9 mouse cellular contexts compared by ENCODE assay signal in the genomic region with DNA sequence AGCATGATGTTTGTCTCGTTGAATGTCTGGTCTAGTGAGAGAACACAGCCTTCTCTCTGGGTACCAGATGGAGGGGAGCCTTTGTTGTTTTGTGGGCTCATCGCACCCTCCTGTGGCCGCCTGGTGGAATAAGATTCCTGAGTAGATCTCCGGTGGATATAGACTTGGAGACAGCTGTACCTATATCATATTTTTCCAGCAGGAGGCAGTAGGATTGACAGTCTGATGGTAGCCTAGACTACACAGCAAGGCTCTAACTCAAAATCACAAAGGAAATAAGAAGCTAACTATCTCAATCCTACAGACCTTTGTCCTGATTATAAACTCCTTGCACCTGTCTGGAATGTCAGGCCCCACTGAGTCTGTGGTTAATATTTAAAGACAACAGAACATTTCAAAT. TPM values are rescaled to one million over a fixed set of nuclear protein-coding genes. Genes with fewer than 3 reads are reported as not detected.
DNase-seq lines count a peak whose midpoint lies in the region; ATAC-seq and TF ChIP-seq lines count a peak whose summit lies in the region.
"Had no signal": no experiment of that assay in that cellular context is flagged by ENCODE, and none has a peak within 500 bp of the region (broad histone marks: within the 10 kb centered on the region; RNA-seq: fewer than 3 reads in every experiment).

No protein-coding gene starts in this region.

- H3K9me3 ChIP-seq in forebrain, postnatal 0 days (ENCODE audit: low read length), result no peaks in the 10 kb centered on the region
- H3K9me3 ChIP-seq in kidney, postnatal 0 days (replicated peaks; ENCODE audit: low read length), result no peaks in the 10 kb centered on the region
- no peaks in the 10 kb centered on the region for H3K9me3 ChIP-seq in limb, embryonic 14.5 days (ENCODE audit: control insufficient read depth, low read length)

- no peak overlapping the region for H3K9ac ChIP-seq in forebrain, postnatal 0 days
- H3K9ac ChIP-seq in kidney, postnatal 0 days (ENCODE audit: low read depth, low read length), result no peak overlapping the region
- H3K9ac ChIP-seq in limb, embryonic 14.5 days (ENCODE audit: low read depth, low read length, severe bottlenecking), result no peak overlapping the region
- H3K9ac ChIP-seq: heart, embryonic 13.5 days had no signal

- ATAC-seq in forebrain, postnatal 0 days, result peak; percentile 93
- ATAC-seq in kidney, postnatal 0 days (replicated peaks; ENCODE audit: low FRiP score, low read depth), result peak; percentile 74
- peak; percentile 55; the same call in 1 of the 2 replicates for ATAC-seq in limb, embryonic 14.5 days (ENCODE audit: low FRiP score, low read depth)
- ATAC-seq in inflammation-experienced regulatory T-cells, adult 6 months, result no peak

- no peak for TF ChIP-seq POLR2A in limb, embryonic 14.5 days (IDR thresholded peaks at IDR 0.05; ENCODE audit: borderline replicate concordance, extremely low read depth, insufficient read depth, insufficient read length)

- peak; percentile 7 for DNase-seq in urinary bladder, postnatal 25 days (ENCODE audit: low spot score)
- DNase-seq in urinary bladder, adult 2 months (ENCODE audit: low spot score), result no peak
- DNase-seq in cerebellum, adult 11-12 months, result peak; percentile 5
- peak; percentile 80 for DNase-seq in forebrain, postnatal 0 days
- peak; percentile 93 for DNase-seq in kidney, postnatal 0 days (ENCODE audit: low spot score)
- peak; percentile 45 for DNase-seq in limb, embryonic 14.5 days (ENCODE audit: low spot score)
- peak; percentile 67 for DNase-seq in right cerebral cortex, adult 18-20 months

- peak; percentile 83 for TF ChIP-seq CTCF in forebrain, postnatal 0 days (IDR thresholded peaks at IDR 0.05; ENCODE audit: low read depth)
- TF ChIP-seq CTCF in kidney, postnatal 0 days (IDR thresholded peaks at IDR 0.05; ENCODE audit: low read depth), result peak; percentile 95

- 13% methylated on average over 4 of the region's 4 CpGs for WGBS in forebrain, postnatal 0 days
- 10% methylated on average over 4 of the region's 4 CpGs for WGBS in kidney, postnatal 0 days
- WGBS in limb, embryonic 14.5 days, result 19% methylated on average over 4 of the region's 4 CpGs

- H3K36me3 ChIP-seq in forebrain, postnatal 0 days (ENCODE audit: insufficient read depth), result no peaks in the 10 kb centered on the region
- no peaks in the 10 kb centered on the region for H3K36me3 ChIP-seq in kidney, postnatal 0 days (ENCODE audit: insufficient read depth, low read length)
- no peaks in the 10 kb centered on the region for H3K36me3 ChIP-seq in limb, embryonic 14.5 days (ENCODE audit: control insufficient read depth, insufficient read depth, low read length)
- H3K36me3 ChIP-seq: heart, embryonic 13.5 days had no signal

- H3K4me3 ChIP-seq in forebrain, postnatal 0 days (ENCODE audit: low read depth, low read length), result no peak overlapping the region
- H3K4me3 ChIP-seq in kidney, postnatal 0 days (replicated peaks; ENCODE audit: low read depth, low read length), result no peak overlapping the region
- H3K4me3 ChIP-seq in limb, embryonic 14.5 days (replicated peaks; ENCODE audit: low read length), result no peak overlapping the region
- H3K4me3 ChIP-seq: heart, embryonic 13.5 days had no signal

- H3K27ac ChIP-seq in forebrain, postnatal 0 days (ENCODE audit: low read depth, low read length), result no peak overlapping the region
- H3K27ac ChIP-seq in kidney, postnatal 0 days, result no peak overlapping the region; the same call in 1 of the 2 replicates
- H3K27ac ChIP-seq in limb, embryonic 14.5 days (replicated peaks; ENCODE audit: low read depth, low read length), result no peak overlapping the region
- H3K27ac ChIP-seq: heart, embryonic 13.5 days had no signal

- no peaks in the 10 kb centered on the region for H3K4me1 ChIP-seq in forebrain, postnatal 0 days (ENCODE audit: insufficient read depth)
- 0 out of 2 replicates have a peak, but pooled peaks cover 6% of the 10 kb centered on the region for H3K4me1 ChIP-seq in kidney, postnatal 0 days (replicated peaks; ENCODE audit: insufficient read depth, low read length)
- H3K4me1 ChIP-seq in limb, embryonic 14.5 days (ENCODE audit: control insufficient read depth, insufficient read depth, low read length), result no peaks in the 10 kb centered on the region

- no peaks in the 10 kb centered on the region for H3K27me3 ChIP-seq in forebrain, postnatal 0 days (ENCODE audit: insufficient read depth, low read length)
- H3K27me3 ChIP-seq in kidney, postnatal 0 days (ENCODE audit: insufficient read depth, low read length), result no peaks in the 10 kb centered on the region
- no peaks in the 10 kb centered on the region for H3K27me3 ChIP-seq in limb, embryonic 14.5 days (ENCODE audit: control insufficient read depth, insufficient read depth, low read length)
- H3K27me3 ChIP-seq: heart, embryonic 13.5 days had no signal

- H3K4me2 ChIP-seq in forebrain, postnatal 0 days (ENCODE audit: low read depth), result no peak overlapping the region
- H3K4me2 ChIP-seq in kidney, postnatal 0 days (ENCODE audit: low read length), result no peak overlapping the region
- no peak overlapping the region for H3K4me2 ChIP-seq in limb, embryonic 14.5 days (replicated peaks; ENCODE audit: low read depth, low read length, severe bottlenecking)
- H3K4me2 ChIP-seq: heart, embryonic 13.5 days had no signal

RNA-seq across cellular contexts. Expression of a gene that starts 4.8 kb away (rescaled TPM):
- polyA plus RNA-seq in urinary bladder, adult 2 months (2012; rRNA removed), result not detected in 2 replicates
- total RNA-seq in forebrain, postnatal 0 days (2014; rRNA removed), result not detected in 2 replicates
- not detected in 2 replicates for polyA plus RNA-seq in forebrain, postnatal 0 days (2015; fragmentation: Nextera tagmentation; extraction: Ambion mirVana)
- 48.4 and 64.8 TPM in 2 replicates for polyA plus RNA-seq in kidney, postnatal 0 days (2015; fragmentation: Nextera tagmentation; extraction: Ambion mirVana)
- polyA plus RNA-seq in limb, embryonic 14.5 days (2012; rRNA removed), result not detected in 2 replicates
- polyA plus RNA-seq in limb, embryonic 14.5 days (2014; fragmentation: Nextera tagmentation; extraction: Ambion mirVana), result not detected in 2 replicates
- polyA plus RNA-seq in inflammation-experienced regulatory T-cells, adult 6 months (2017; shearing (Covaris generic)), result not detected
- polyA plus RNA-seq: heart, embryonic 13.5 days had no signal

RNA-seq across cellular contexts. Expression of a gene that starts 24.4 kb away (rescaled TPM):
- polyA plus RNA-seq in urinary bladder, adult 2 months (2012; rRNA removed), result not detected in 2 replicates
- not detected in 2 replicates for total RNA-seq in forebrain, postnatal 0 days (2014; rRNA removed)
- polyA plus RNA-seq in forebrain, postnatal 0 days (2015; fragmentation: Nextera tagmentation; extraction: Ambion mirVana), result not detected in 2 replicates
- polyA plus RNA-seq in kidney, postnatal 0 days (2015; fragmentation: Nextera tagmentation; extraction: Ambion mirVana), result 4.4 and 6.1 TPM in 2 replicates
- not detected in 2 replicates for polyA plus RNA-seq in limb, embryonic 14.5 days (2012; rRNA removed)
- not detected in 2 replicates for polyA plus RNA-seq in limb, embryonic 14.5 days (2014; fragmentation: Nextera tagmentation; extraction: Ambion mirVana)
- not detected for polyA plus RNA-seq in inflammation-experienced regulatory T-cells, adult 6 months (2017; shearing (Covaris generic))
- polyA plus RNA-seq: heart, embryonic 13.5 days had no signal

RNA-seq across cellular contexts. Expression of a gene that starts 26.6 kb away (rescaled TPM):
- polyA plus RNA-seq in urinary bladder, adult 2 months (2012; rRNA removed), result not detected in 2 replicates
- not detected in 2 replicates for total RNA-seq in forebrain, postnatal 0 days (2014; rRNA removed)
- not detected in 2 replicates for polyA plus RNA-seq in forebrain, postnatal 0 days (2015; fragmentation: Nextera tagmentation; extraction: Ambion mirVana)
- 1.1 and 1.8 TPM in 2 replicates for polyA plus RNA-seq in kidney, postnatal 0 days (2015; fragmentation: Nextera tagmentation; extraction: Ambion mirVana)
- polyA plus RNA-seq in limb, embryonic 14.5 days (2012; rRNA removed), result 0.61 TPM in 1 of 2 replicates, not detected in the other
- polyA plus RNA-seq in limb, embryonic 14.5 days (2014; fragmentation: Nextera tagmentation; extraction: Ambion mirVana), result not detected in 2 replicates
- polyA plus RNA-seq in inflammation-experienced regulatory T-cells, adult 6 months (2017; shearing (Covaris generic)), result not detected
- polyA plus RNA-seq: heart, embryonic 13.5 days had no signal

RNA-seq across cellular contexts. Expression of a gene that starts 27.9 kb away (rescaled TPM):
- not detected in 2 replicates for polyA plus RNA-seq in urinary bladder, adult 2 months (2012; rRNA removed)
- total RNA-seq in forebrain, postnatal 0 days (2014; rRNA removed), result not detected in 2 replicates
- polyA plus RNA-seq in forebrain, postnatal 0 days (2015; fragmentation: Nextera tagmentation; extraction: Ambion mirVana), result not detected in 2 replicates
- not detected in 2 replicates for polyA plus RNA-seq in kidney, postnatal 0 days (2015; fragmentation: Nextera tagmentation; extraction: Ambion mirVana)
- polyA plus RNA-seq in limb, embryonic 14.5 days (2012; rRNA removed), result not detected in 2 replicates
- polyA plus RNA-seq in limb, embryonic 14.5 days (2014; fragmentation: Nextera tagmentation; extraction: Ambion mirVana), result not detected in 2 replicates
- not detected for polyA plus RNA-seq in inflammation-experienced regulatory T-cells, adult 6 months (2017; shearing (Covaris generic))
- polyA plus RNA-seq: heart, embryonic 13.5 days had no signal

RNA-seq across cellular contexts. Expression of a gene that starts 33.2 kb away (rescaled TPM):
- polyA plus RNA-seq in urinary bladder, adult 2 months (2012; rRNA removed), result not detected in 2 replicates
- not detected in 2 replicates for total RNA-seq in forebrain, postnatal 0 days (2014; rRNA removed)
- not detected in 2 replicates for polyA plus RNA-seq in forebrain, postnatal 0 days (2015; fragmentation: Nextera tagmentation; extraction: Ambion mirVana)
- polyA plus RNA-seq in kidney, postnatal 0 days (2015; fragmentation: Nextera tagmentation; extraction: Ambion mirVana), result 0.27 TPM in 1 of 2 replicates, not detected in the other
- polyA plus RNA-seq in limb, embryonic 14.5 days (2012; rRNA removed), result not detected in 2 replicates
- not detected in 2 replicates for polyA plus RNA-seq in limb, embryonic 14.5 days (2014; fragmentation: Nextera tagmentation; extraction: Ambion mirVana)
- polyA plus RNA-seq in inflammation-experienced regulatory T-cells, adult 6 months (2017; shearing (Covaris generic)), result not detected
- polyA plus RNA-seq: heart, embryonic 13.5 days had no signal

Comparison
In these comparisons a context has a peak if more than half of its experiments do, and no peak if none do; other contexts are left out.
1. RNA of a gene that starts 4.8 kb away (polyA plus RNA-seq): 48.4 to 64.8 TPM in kidney, postnatal 0 days; not detected in urinary bladder, adult 2 months, not detected in forebrain, postnatal 0 days, not detected in limb, embryonic 14.5 days and not detected in inflammation-experienced regulatory T-cells, adult 6 months; every median in the first group is over 10 times any median in the second.